Mouse (Mus musculus) frontal cortex, adult (tissue): Measurements from ENCODE around the gene Ap1g1.
A peak's percentile ranks its signal among the peaks of the same experiment; 100 is the strongest.

ENCODE experiments used
- ATAC-seq: cut with Nextera tagmentation; 2 replicates; pipeline ENCODE4 v1.9.2; 2017; ENCODE audit warnings: mild to moderate bottlenecking, moderate library complexity, mixed read lengths; ENCODE audit not compliant: low TSS enrichment

The Ap1g1 gene

GRCm38 (mm10) chr8:109780548-109780947 lies 2.2 kb downstream of the Ap1g1 start:
- no peak for ATAC-seq

GRCm38 (mm10) chr8:109790938-109791337 lies 12.6 kb downstream of the Ap1g1 start:
- no peak for ATAC-seq

GRCm38 (mm10) chr8:109795166-109795565 lies 16.8 kb downstream of the Ap1g1 start:
- ATAC-seq = no peak

GRCm38 (mm10) chr8:109798721-109799120 lies 20.4 kb downstream of the Ap1g1 start:
- ATAC-seq = no peak

- ATAC-seq = no peak
Measured at GRCm38 (mm10) chr8:109799245-109799644, 20.9 kb downstream of the Ap1g1 start.

GRCm38 (mm10) chr8:109800325-109800724 lies 22.0 kb downstream of the Ap1g1 start:
- no peak for ATAC-seq

GRCm38 (mm10) chr8:109803211-109803610 lies 24.9 kb downstream of the Ap1g1 start:
- ATAC-seq = no peak

- no peak for ATAC-seq
Measured at GRCm38 (mm10) chr8:109803801-109804200, 25.4 kb downstream of the Ap1g1 start.

- ATAC-seq = no peak
Measured at GRCm38 (mm10) chr8:109806522-109806921, 28.2 kb downstream of the Ap1g1 start.

- ATAC-seq = peak; percentile 89
Measured at GRCm38 (mm10) chr8:109807401-109808119, 29.2 kb downstream of the Ap1g1 start.

- ATAC-seq = no peak
Measured at GRCm38 (mm10) chr8:109808120-109808447, 29.7 kb downstream of the Ap1g1 start.

GRCm38 (mm10) chr8:109810434-109810833 lies 32.1 kb downstream of the Ap1g1 start:
- ATAC-seq = 0 out of 2 replicates have a peak, but pooled peaks have one; percentile 45

GRCm38 (mm10) chr8:109815268-109815667 lies 36.9 kb downstream of the Ap1g1 start:
- no peak for ATAC-seq

GRCm38 (mm10) chr8:109817933-109818332 lies 39.6 kb downstream of the Ap1g1 start:
- ATAC-seq = no peak

- ATAC-seq = no peak
Measured at GRCm38 (mm10) chr8:109823561-109823960, 45.2 kb downstream of the Ap1g1 start.

GRCm38 (mm10) chr8:109839822-109840221 lies 61.5 kb downstream of the Ap1g1 start:
- ATAC-seq = no peak

GRCm38 (mm10) chr8:109842468-109842867 lies 64.1 kb downstream of the Ap1g1 start:
- ATAC-seq = no peak

GRCm38 (mm10) chr8:109847866-109848265 lies 69.5 kb downstream of the Ap1g1 start:
- ATAC-seq = no peak

GRCm38 (mm10) chr8:109848981-109849380 lies 70.6 kb downstream of the Ap1g1 start:
- no peak for ATAC-seq

GRCm38 (mm10) chr8:109853423-109853822 lies 75.1 kb downstream of the Ap1g1 start:
- peak; percentile 81 for ATAC-seq

- no peak for ATAC-seq
Measured at GRCm38 (mm10) chr8:109854522-109854921, 76.2 kb downstream of the Ap1g1 start.

GRCm38 (mm10) chr8:109855451-109855850 lies 77.1 kb downstream of the Ap1g1 start:
- ATAC-seq = no peak

- no peak for ATAC-seq
Measured at GRCm38 (mm10) chr8:109863398-109863797, 85.0 kb downstream of the Ap1g1 start.

GRCm38 (mm10) chr8:109864798-109865197 lies 86.4 kb downstream of the Ap1g1 start:
- ATAC-seq = no peak
